Mouse (Mus musculus) lung, postnatal 0 days (tissue): Measurements from ENCODE around the gene Elavl2.

Experiments
- CTCF ChIP-seq: IDR thresholded peaks from 2 replicates; pipeline ENCODE4 v1.5.1; 2016; ENCODE audit warnings: antibody characterized with exemption, mild to moderate bottlenecking
- EP300 ChIP-seq: IDR thresholded peaks from 2 replicates; pipeline ENCODE4 v1.6.1; 2016; ENCODE audit warnings: antibody characterized with exemption, mild to moderate bottlenecking, control low read depth

DNA sequence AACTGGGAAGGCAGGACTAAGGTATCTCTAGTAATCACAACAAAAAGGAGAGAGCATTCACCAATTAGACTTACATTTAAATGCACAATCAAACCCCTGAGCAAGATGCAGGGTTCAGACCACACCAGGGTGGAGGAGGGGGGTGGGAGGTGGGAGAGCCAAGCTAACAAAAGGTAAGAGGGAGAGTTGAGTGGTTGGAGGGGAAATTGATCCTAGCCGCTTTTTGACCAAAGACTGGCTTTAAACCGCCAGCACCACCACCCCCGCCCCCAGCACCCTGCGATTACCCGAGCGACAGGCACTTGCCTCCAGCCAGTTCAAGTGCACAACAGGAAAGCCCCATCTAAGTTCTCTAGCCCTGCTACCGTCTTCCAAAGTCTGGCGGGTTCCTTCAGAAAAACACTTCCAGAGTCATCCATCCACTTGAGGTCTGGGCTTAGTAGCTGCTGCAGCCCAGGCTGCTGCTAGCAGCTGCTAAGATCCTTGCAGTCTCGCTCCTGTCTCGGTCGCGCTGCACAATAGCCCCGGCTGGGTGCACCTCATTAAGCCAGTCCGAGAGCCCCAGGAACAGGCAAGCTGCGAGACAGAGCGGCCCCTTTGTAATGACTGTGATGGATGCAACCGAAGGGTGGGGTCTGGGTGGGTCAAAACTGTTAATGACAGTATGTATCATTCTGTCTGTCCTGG, 932 bp downstream of the Elavl2 start:
- no peak for TF ChIP-seq CTCF
- no peak for TF ChIP-seq EP300
